Mouse (Mus musculus) adrenal gland, adult (tissue): ENCODE measurements around the gene Gpr25.

Source experiments
- DNase-seq, 2 experiments: peaks; one replicate each; pipeline ENCODE4 v3.0.0; 2022 to 2023; ENCODE audit warnings: low spot score in 1 of 2; ENCODE audit not compliant: inconsistent age in 2 of 2

Gpr25 gene

DNA sequence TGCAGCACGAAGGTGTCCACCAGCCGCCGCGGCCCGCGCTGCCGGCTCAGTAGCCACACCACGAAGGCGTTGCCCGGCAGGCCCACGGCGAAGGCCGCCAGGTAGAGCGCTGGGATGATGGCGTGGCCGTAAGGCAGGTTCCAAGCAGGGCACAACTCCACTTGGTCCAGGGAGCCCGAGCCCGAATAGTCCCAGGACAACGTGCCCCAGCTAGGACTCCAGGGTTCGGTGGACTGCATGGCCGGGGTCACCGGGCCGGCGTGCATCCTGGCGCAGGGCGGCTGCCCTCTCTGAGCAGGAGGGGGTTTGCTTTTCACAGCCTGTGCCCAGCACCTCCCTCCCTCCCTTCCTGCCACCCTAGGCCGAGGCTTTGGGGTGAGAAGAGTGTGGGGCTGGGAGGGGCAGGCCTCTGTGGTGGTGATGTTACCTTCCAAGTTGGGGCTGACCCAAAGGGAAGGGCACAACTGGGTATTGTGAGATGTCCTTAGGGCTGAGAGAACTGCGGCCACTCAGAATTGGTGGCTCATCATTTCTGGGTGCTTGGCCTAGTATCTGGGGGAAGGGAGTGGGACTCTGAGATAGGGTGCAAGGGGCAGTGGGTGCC, at the start of gene Gpr25:
TSS of gene Gpr25 (minus strand) at position 239 of the 604 bp plus-strand sequence.
- DNase-seq: no peak

DNA sequence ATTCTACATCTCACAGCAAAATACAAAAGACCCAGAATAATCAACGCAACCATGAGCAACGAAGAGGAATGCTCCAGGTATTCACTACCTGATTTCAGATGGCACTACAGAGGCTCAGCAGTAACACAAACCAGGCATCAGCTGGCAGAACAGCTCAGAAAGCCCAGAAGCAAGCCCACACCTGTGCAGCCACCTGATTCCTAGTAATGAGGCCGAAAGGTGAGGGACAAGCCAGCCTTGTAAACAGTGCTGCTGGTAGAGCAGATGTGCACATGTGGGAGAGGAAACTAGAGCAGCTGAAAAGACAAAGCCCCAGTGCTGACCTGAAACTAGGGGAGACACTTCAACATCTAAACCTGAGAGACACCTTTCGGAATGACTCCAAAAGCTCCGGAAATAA, 48.5 kb upstream of the Gpr25 start:
- no peak for DNase-seq

DNA sequence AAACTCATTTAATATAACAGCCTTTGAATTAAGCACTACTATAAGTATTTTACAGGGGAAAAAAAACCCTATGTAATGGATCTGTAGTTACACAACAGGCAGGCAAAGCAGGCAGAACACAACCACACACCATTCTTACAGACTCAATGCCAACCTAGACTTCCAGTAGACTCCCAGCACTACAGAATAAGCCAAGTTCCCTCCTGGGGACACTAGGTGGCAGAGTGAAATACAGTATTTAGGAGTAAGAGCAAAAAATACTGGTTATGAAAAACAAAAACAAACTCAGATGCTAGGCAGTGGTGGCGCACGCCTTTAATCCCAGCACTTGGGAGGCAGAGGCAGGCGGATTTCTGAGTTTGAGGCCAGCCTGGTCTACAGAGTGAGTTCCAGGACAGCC, 45.8 kb upstream of the Gpr25 start:
- peak; percentile 26 to 84 for DNase-seq

DNA sequence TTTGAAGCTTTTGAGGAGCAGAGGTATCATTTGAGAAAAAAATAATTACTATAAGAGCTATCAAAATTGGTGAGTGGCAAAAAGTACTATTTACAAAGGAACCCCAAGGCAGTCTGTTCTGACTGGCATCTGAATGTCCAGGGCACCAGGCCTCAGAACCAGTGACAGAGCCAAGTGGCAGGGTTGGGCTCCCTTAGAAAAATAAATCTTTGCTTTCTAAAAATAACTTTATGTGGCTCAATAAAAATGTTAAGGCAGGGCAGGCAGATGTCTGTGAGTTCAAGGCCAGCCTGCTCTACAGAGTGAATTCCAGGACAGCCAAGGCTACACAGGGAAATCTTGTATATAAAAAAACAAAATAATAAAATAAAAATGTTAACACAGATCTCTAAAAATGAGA, 33.3 kb upstream of the Gpr25 start:
- peak; percentile 29 to 62 for DNase-seq

DNA sequence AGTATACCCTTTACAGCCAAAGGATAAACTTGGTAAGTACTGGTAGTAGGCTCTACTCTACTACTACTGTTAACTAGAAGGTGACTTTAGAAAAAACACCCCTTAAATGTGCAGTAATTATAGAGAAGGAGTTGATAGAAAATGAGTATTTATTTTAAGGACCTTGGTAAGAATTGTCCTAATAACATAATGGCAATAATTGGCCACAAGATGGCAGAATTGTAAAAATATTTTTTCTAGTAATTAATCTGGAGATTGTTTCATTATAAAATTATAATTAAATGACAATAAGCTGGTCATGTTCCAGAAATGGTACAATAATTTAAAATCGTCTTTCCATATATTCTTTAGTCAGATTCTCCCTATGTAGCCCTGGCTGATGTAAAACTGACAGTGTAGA, 29.1 kb upstream of the Gpr25 start:
- DNase-seq: peak in 1 of 2 experiments; percentile 43

DNA sequence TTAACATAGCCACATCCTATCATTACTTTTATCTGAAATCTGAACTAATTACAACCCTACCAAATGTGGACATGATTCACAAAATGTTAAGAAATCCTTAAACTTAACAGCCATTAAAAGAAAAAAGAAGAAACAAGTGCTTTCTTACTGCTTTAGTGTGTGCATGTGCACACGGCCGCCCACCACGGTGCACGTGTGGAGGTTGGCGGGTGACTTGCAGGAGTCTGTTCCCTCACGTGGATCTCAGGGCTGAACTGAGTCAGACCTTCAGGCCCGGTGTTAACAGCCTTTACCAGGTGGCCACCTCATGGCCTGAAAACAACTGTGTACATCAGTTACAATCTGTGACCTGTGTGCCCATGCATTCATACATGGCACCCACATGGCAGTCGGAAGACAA, 16.7 kb upstream of the Gpr25 start:
- no peak for DNase-seq

DNA sequence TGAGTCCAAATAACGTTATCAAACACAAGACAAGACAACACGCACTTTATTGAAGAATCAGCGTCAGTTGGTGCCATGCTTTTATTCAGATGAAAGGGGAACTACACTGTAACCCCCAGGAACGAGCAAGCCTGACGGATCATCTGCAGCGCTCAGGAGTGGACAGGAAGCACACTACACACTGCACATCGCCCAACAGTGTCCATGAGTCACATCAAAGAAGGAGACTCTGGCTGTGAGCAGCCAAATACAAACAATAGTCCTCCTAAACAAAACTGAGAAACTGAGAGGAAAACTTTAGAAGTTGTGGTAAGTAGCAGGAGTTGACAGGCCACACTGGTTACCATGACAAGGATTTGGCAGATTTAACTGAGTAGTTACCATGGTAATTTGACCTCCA, 7.6 kb upstream of the Gpr25 start:
- DNase-seq: no peak

DNA sequence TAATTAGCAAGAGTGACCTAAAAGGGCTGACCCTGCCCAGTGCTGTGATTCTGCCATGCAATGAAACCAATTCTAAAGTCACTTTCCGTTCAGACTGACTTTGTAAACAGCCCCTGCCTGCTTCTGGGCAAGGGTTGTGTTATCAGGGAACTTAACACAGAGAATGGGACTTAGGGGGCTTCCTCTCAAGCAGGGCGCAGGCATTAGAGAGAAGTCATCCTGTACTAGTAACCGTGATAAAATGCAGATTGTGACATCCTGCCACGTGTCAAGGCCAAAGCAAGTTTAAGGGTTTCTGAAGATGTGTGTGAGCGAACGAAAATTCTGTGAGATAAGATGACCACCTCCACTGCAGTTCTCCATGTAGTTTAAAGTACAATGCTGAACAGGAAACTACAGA, 5.5 kb upstream of the Gpr25 start:
- DNase-seq: no peak

DNA sequence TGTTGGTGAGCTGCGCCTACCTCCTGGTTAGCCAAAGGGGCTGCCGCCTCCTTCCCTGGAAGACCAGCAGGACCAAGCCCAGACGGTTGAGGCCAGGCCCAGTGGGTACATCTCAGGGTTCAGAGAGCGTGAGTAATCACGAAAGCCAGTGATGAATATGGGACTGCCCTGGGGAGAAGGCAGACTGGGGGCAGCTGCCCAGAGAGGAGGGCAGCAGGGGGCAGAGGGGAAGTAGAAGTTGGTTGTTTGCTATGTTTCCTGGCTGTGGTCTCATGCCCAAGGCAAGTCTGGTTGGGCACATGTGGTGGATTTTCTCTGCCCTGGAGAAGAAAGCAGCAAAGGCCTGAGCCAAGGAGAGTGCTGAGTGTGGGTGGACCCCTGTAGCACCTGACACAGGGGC, 2.7 kb upstream of the Gpr25 start:
- no peak for DNase-seq

DNA sequence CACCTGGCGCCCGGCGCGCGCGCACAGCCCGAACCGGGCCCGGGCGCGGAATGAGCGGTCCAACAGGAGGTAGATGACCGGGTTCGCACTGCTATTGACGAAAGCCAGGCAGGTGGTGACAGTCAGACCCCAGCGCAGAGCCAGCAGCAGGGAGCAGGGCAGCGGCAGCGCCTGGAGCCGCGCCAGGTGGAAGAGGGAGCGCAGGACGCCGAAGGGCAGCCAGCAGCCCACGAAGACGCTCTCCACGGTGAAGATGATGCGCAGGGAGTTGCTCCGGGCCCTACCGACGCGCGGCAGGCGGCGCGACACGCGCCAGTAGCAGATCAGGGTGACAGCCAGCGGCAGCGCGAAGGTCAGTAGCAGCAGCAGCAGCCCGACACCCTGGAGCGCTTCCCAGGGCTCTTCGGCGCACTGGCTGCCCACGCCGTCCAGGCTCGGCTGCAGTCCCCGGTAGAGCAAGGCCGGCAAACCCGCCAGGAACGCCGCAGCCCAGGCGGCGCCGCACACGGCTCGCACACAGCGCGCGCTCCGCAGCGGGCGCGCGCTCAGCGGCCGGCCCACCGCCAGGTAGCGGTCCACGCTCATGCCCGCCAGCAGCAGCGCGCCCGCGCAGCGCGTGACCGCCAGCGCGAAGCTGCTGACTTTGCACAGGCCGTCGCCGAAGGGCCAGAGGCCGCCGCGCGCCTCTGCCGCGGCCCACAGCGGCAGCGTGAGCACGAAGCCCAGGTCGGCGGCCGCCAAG, 609 bp downstream of the Gpr25 start:
- DNase-seq: peak; percentile 37 to 77

DNA sequence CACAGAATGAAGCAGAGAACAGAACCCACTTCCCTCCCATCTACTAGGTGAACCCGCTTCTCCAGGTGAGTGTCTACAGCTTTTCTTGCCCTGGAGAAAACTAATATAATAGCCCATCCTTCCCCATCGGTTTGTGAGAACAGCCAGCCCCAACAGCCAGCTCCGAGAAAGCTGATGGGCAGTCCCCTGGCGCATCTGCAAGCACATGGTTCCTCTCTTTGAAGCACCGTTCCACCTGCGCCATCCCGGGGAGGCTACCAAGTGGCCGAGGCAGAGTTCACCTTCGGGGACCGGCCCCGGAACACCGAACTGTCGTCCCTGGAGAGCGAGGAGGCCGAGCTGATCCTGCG, 1.2 kb downstream of the Gpr25 start:
- no peak for DNase-seq

DNA sequence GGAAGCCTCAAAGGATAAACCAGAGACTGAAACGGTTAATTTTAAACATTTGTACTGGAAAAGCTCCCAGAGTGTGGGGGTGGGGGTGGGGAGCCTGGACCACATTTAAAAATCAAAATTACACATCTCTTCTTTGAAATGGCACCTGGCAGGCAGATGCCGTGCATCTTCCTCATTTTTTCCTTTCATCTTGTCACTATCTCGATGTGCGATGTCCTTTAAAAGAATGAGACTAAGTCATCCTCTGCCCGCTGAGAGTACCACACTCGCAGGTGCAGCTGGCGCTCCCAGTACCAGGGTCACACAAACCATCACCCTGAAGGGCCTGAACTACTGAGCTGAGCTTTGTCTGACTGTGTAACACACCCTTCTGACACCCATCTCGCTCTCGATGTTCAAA, 2.2 kb downstream of the Gpr25 start:
- DNase-seq: no peak

DNA sequence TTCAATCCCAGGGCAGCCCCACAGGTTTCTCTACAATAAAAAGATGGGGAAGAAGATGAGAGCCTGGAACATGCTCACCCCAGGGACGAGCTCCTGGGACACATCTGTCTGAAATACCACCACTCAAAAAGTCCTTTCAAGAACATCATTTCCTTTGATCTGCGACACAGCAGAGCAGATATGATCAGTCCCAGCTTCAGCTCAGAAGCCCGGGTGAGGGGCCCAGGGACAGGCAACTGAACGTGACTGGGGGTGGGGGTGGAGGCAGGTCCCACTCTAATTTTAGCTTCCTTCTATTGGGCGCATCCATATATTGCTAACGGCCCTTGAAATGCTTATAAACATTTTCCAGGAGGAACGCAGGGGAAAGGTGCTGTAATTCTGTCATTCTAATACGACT, 5.0 kb downstream of the Gpr25 start:
- DNase-seq: no peak

DNA sequence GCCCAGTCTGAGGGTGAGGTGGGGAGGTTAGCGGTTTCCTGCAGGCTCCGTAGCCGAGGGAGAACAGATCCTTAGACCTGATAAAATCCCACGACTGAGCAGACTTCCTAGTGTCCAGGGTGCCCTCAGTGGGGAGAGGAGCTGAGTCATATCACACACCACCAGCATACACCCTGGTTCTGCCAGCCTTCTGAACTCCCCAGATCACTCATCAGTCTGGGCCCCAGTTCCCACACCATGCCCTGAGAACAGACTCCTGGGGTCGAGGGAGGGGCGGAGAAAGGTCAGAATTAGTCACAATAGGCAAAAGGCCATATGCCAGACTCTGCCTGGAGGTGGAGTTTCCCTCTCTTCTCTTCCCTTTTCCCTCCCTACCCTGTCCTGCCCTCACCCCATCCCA, 5.5 kb downstream of the Gpr25 start:
- DNase-seq: no peak

DNA sequence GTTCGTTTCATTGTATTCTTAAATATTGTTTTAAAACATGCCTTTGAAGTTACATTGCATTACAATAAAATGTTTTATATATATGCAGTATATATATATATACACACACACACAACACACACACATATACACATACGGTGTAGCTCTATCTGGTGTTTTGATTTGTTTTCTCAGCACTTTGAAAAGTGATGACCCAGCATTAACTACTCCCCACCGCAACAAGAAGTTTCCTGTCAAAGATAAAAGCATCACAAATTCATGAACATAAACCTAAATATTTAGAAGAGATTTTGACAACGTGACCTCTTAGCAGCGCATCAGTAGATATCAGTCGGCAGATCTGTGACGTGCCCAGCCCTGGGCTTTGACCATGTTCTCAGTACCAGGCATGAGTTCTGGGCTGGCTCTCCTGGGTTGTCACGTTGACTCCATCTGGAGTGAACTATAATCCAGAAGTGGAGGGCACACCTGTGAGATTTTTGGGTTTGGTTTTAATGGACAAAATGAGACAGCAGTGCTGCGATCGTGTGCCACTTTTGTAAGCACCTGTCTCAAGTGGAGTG, 6.1 kb downstream of the Gpr25 start:
- no peak for DNase-seq

DNA sequence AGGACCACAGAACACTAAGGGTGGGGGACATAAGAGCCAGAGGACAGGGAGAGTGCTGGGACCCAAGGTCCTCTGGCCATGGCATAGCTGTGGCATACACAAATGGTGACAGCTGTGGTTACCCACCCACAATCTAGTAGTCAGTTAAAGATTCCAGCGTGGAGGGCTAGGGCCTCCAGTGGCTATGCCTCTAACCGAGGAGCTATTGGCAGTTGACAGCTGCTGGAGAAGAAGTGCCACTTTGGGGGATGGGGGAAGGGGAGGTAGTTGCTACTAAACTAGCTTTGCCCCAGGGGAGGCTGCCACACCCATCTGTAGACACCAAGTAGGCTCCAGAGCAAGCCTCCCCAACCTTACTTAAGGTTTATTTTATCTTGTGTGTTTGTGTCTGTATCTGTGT, 7.2 kb downstream of the Gpr25 start:
- no peak for DNase-seq

DNA sequence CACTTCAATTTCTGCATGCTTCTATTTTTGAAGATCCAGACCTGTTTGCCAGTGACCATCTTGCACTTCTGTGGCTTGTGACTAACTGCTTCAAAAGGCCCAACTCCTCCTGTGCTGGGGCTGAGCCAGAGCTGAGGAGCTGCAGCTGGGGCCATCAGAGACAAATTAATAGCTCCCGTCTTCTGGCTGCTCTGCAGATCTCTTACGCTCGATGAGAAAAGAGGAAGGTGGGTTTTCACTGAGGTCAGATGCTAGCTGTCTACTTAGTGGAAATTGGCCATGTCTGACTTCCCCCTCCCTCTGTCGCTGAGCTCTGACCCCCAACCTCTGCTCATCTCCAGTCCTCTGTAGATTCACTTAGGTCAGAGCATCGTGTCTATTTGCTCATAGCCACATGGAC, 11.0 kb downstream of the Gpr25 start:
- DNase-seq: no peak

DNA sequence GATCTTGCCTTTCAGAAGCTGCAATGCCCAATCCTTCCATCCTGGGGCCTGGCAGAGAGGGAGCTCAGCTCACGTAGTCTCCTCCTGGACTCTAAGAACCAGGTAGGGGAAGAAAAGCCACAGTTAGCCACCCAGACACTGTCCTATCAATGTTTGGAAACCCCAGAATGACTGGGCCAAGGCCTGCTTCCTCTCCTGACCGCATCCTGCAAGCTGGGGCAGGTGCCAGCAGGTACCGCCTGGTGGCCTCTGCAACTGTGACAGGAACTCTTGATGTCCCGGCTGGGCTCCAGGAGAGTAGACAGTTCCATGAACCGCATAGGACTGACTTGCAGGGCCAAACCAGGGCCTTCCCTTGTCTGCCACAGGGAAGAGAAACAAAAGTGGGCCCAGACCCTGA, 13.3 kb downstream of the Gpr25 start:
- DNase-seq: no peak

DNA sequence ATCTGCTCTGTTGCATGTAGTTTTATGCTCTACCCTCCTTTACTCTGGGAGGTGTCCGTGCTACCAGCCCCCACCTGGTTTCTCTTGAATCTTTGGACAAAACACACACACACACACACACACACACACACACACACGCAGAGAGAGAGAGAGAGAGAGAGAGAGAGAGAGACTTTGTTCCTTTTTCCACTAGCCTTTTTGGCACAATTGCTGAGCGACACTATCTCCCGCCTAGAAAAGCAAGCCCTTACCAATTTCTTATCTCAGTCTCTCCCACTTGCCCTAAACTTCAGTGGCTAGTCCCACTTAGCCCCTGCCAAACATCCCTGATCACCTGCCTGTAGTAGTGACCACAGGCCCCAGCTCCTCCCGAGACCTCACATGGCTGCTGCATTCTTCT, 16.2 kb downstream of the Gpr25 start:
- no peak for DNase-seq

DNA sequence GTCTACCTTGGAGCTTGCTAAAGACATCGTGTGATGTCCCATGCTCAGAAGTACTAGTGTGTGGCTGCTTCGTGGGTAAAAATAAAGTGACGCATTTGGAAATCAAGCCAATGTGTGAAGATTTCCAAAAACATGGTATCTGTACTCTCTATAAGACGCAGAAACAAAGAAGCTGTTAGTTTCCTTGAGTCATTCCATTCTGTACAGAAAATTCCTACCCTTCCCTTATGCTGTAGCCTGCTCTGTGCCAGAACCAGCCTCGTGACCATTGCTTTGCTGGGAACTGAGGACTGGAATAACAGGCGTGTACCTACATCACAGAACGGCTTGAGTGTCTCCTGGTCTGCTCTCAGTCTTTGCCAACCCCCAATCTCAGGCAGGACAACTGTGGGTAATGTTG, 18.9 kb downstream of the Gpr25 start:
- no peak for DNase-seq

DNA sequence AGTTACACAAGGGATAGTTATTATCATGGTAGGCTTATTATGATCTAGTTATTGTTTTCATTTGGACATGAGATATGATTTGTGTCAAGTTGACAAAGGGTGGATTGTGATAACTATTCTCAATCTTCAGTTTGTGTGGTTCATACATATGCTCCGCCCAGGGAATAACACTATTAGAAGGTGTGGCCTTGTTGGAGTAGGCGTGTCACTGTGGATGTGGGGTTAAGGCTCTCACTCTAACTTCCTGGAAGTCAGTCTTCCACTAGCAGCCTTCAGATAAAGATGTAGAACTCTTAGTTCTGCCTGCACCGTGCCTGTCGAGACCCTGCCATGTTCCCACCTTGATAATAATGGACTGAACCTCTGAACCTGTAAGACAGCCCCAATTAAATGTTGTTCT, 22.2 kb downstream of the Gpr25 start:
- no peak for DNase-seq

DNA sequence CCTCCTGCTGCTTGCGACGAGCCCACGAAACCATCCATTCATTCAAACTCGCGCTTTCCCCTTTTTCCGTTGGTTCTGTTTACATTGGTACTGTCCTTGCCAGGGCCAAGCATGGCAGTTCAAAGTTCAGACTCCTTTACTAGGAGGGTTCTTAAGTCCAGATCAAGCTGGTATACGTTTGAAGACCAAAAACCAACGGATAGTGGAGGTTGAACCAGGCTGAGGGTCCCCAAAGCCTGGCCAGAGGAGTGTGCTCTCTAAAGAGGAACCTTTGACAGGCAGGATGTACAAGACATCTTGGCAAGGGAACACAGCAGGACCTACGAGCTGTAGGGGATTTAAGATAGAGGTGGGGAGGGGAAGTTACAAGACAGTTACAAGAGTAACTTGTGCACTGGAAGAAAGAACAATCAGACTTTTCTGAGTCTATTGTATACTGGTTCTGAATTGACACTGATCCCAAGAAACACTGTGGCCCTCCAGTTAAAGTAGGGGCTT, 26.0 kb downstream of the Gpr25 start:
- no peak for DNase-seq
